Mouse (Mus musculus) embryo, embryonic 10.5 days (tissue): Measurements from ENCODE around the gene Rhbdd1.
A peak's percentile ranks its signal among the peaks of the same experiment; 100 is the strongest.

Experiments used
- DNase-seq: peaks from one replicate; pipeline ENCODE4 v3.0.0-alpha.2; 2015; ENCODE audit warnings: low spot score

The Rhbdd1 gene

GRCm38 (mm10) chr1:82432919-82433648 is 116.8 kb downstream of the Rhbdd1 start:
- DNase-seq = peak; percentile 83

- DNase-seq = no peak
Observed at GRCm38 (mm10) chr1:82433649-82434005, 117.4 kb downstream of the Rhbdd1 start.

- no peak for DNase-seq
Observed at GRCm38 (mm10) chr1:82437273-82437672, 121.0 kb downstream of the Rhbdd1 start.

- no peak for DNase-seq
Observed at GRCm38 (mm10) chr1:82440123-82440522, 123.9 kb downstream of the Rhbdd1 start.

- DNase-seq = no peak
Observed at GRCm38 (mm10) chr1:82443517-82443916, 127.3 kb downstream of the Rhbdd1 start.

- DNase-seq = no peak
Observed at GRCm38 (mm10) chr1:82446049-82446448, 129.8 kb downstream of the Rhbdd1 start.

GRCm38 (mm10) chr1:82449851-82450250 is 133.6 kb downstream of the Rhbdd1 start:
- no peak for DNase-seq

- no peak for DNase-seq
Observed at GRCm38 (mm10) chr1:82451927-82452651, 135.8 kb downstream of the Rhbdd1 start.

GRCm38 (mm10) chr1:82454031-82454430 is 137.8 kb downstream of the Rhbdd1 start:
- DNase-seq = no peak

GRCm38 (mm10) chr1:82459350-82459749 is 143.1 kb downstream of the Rhbdd1 start:
- DNase-seq = no peak

- DNase-seq = no peak
Observed at GRCm38 (mm10) chr1:82459926-82460325, 143.7 kb downstream of the Rhbdd1 start.

GRCm38 (mm10) chr1:82461041-82461440 is 144.8 kb downstream of the Rhbdd1 start:
- DNase-seq = no peak

- no peak for DNase-seq
Observed at GRCm38 (mm10) chr1:82465321-82465853, 149.1 kb downstream of the Rhbdd1 start.

GRCm38 (mm10) chr1:82468872-82469271 is 152.6 kb downstream of the Rhbdd1 start:
- no peak for DNase-seq

- no peak for DNase-seq
Observed at GRCm38 (mm10) chr1:82470516-82471225, 154.4 kb downstream of the Rhbdd1 start.

- DNase-seq = no peak
Observed at GRCm38 (mm10) chr1:82473467-82473866, 157.2 kb downstream of the Rhbdd1 start.

GRCm38 (mm10) chr1:82474461-82474961 is 158.3 kb downstream of the Rhbdd1 start:
- DNase-seq = peak; percentile 55

GRCm38 (mm10) chr1:82475254-82475653 is 159.0 kb downstream of the Rhbdd1 start:
- DNase-seq = no peak

- DNase-seq = no peak
Observed at GRCm38 (mm10) chr1:82475821-82476220, 159.6 kb downstream of the Rhbdd1 start.

- DNase-seq = peak; percentile 79
Observed at GRCm38 (mm10) chr1:82476256-82476655, 160.0 kb downstream of the Rhbdd1 start.

- DNase-seq = peak; percentile 79
Observed at GRCm38 (mm10) chr1:82476746-82477145, 160.5 kb downstream of the Rhbdd1 start.

- no peak for DNase-seq
Observed at GRCm38 (mm10) chr1:82479696-82480487, 163.6 kb downstream of the Rhbdd1 start.
